Mouse (Mus musculus): Measurements from ENCODE around the gene Epb41l3. TPM values are rescaled to one million over a fixed set of nuclear protein-coding genes. Genes with fewer than 3 reads are reported as not detected.

Epb41l3 gene
- polyA plus RNA-seq, 1 experiment from 2014 or later: 16.6 TPM

DNA sequence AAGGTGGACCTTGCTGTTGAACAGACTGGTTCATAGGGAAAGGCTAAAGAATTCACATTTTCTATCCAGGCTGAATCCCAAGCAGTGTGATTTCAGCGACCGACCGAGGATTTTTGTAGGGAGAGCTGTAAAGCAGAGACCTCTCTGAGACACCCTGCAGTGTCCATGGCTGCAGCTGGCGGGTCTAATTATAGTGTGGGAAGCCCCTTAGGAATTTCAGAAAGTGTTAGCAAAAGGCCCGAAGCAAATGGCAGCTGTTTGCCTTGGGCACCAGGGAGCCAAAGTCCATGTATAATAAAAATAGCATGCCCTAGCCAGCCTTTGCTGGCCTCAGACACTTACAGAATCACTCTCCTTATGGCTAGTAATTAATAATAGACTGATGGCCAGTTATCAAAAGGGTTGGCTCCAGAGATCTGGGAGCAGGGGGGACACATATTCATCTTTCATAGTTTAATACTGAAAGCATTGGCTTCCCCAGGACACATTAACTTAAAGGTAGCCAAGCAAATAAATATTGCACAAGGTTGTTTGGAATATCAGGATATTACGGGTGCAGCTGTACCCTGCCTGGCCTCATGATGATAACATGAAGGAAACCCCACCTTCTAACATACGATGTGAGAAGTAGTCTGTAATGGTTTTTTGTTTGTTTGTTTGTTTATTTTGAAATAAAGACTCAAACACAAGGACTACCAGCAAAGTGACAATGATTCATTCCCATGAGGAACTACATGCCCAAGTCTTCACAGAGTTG lies 106.3 kb downstream of the Epb41l3 start:
- Histone ChIP-seq H3K27me3 (ENCODE audit: control insufficient read depth, insufficient read depth, low read length) (no peaks in the 10 kb centered on the region), H3K36me3 (ENCODE audit: control insufficient read depth, insufficient read depth, low read length) (no peaks in the 10 kb centered on the region), H3K9me3 (ENCODE audit: control insufficient read depth, low read length) (no peaks in the 10 kb centered on the region), H3K4me3 (ENCODE audit: low read depth, low read length) (no peak overlapping the region), H3K9ac (ENCODE audit: low read length) (no peak overlapping the region), H3K27ac (replicated peaks) (no peak overlapping the region), H3K4me1 (replicated peaks; ENCODE audit: control insufficient read depth, insufficient read depth) (0 out of 2 replicates have a peak, but pooled peaks cover 2% of the 10 kb centered on the region), H3K4me2 (replicated peaks; ENCODE audit: low read depth) (peak overlapping the region; percentile 17)
- ATAC-seq (ENCODE audit: low FRiP score, low TSS enrichment): peak; percentile 68
- no peak for TF ChIP-seq EP300 (optimal IDR thresholded peaks at IDR 0.05)
- no peak for TF ChIP-seq CTCF (IDR thresholded peaks at IDR 0.05; ENCODE audit: low read depth)
- WGBS: 34% methylated on average over 7 of the region's 7 CpGs
- DNase-seq (ENCODE audit: low spot score): no peak

DNA sequence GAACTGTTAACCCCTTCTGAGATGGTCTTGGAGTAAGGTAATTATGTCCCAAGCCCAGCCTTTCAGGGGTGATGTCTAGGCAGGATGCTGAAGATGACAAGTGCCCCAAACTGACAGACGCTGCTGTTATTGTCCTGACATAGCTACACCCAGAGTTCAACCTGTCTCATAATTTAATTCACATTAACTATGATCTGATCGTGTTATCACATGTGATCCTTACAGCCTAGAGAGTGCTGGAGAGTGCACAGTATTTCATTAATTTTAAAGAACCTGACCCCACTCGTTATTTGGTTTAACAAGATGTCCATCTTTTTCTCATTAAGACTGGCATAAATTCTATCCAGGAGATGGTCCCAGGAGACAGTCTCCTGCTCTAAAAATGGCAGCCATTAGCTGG lies 112.3 kb downstream of the Epb41l3 start:
- ATAC-seq (ENCODE audit: low FRiP score, low TSS enrichment) (no peak), DNase-seq (ENCODE audit: low spot score) (no peak)

DNA sequence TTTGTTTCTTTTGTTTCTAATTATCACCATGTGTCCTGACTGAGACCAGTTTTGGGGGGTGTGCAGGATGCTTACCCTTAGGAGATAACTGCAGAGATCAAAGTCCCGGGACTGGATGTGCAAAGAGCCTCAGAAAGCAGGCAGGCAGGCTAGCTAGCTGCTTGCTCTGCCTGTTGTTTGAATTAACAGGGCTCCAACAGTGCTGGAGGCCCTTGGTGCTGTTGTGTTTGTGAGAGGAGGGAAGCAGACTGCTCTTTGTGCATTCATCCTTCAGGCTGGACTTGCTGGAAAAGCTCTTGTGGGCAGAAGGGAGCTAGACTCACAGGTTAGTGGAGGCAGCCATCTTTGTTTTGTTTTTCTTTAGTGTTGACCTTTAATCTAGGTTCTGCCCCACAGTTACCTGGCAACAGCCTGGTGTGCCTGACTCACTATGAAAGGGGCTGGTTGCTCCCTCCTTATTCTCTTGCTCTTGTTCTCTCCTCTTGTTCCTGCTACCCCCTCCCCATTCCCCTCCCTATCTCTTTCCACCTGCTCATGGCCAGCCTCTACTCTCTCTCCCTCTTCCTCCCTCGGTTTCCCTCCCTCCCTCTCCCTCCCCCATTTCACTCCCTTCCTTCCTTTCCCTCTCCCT lies 117.5 kb downstream of the Epb41l3 start:
- H3K27ac ChIP-seq (replicated peaks): no peak overlapping the region
- H3K27me3 ChIP-seq (ENCODE audit: control insufficient read depth, insufficient read depth, low read length): no peaks in the 10 kb centered on the region
- no peaks in the 10 kb centered on the region for H3K4me1 ChIP-seq (replicated peaks; ENCODE audit: control insufficient read depth, insufficient read depth)
- H3K4me2 ChIP-seq (replicated peaks; ENCODE audit: low read depth): no peak overlapping the region
- ATAC-seq (ENCODE audit: low FRiP score, low TSS enrichment): peak; percentile 57; the same call in 1 of the 2 replicates
- peak; percentile 21 for DNase-seq (ENCODE audit: low spot score)
- H3K4me3 ChIP-seq (ENCODE audit: low read depth, low read length): no peak overlapping the region
- TF ChIP-seq EP300 (optimal IDR thresholded peaks at IDR 0.05) (no peak), CTCF (IDR thresholded peaks at IDR 0.05; ENCODE audit: low read depth) (no peak)
- no peaks in the 10 kb centered on the region for H3K9me3 ChIP-seq (ENCODE audit: control insufficient read depth, low read length)
- no peaks in the 10 kb centered on the region for H3K36me3 ChIP-seq (ENCODE audit: control insufficient read depth, insufficient read depth, low read length)
- no peak overlapping the region for H3K9ac ChIP-seq (ENCODE audit: low read length)
- 13% methylated on average over 2 of the region's 2 CpGs for WGBS

More for the DNA sequence above, 112.3 kb downstream of the Epb41l3 start:
- no peaks in the 10 kb centered on the region for H3K9me3 ChIP-seq (ENCODE audit: control insufficient read depth, low read length)
- H3K27me3 ChIP-seq (ENCODE audit: control insufficient read depth, insufficient read depth, low read length): no peaks in the 10 kb centered on the region
- TF ChIP-seq EP300 (optimal IDR thresholded peaks at IDR 0.05): no peak
- TF ChIP-seq CTCF (IDR thresholded peaks at IDR 0.05; ENCODE audit: low read depth): no peak
- no peak overlapping the region for H3K4me2 ChIP-seq (replicated peaks; ENCODE audit: low read depth)
- whole genome bisulfite sequencing: 75% methylated on average over 3 of the region's 3 CpGs
- no peaks in the 10 kb centered on the region for H3K36me3 ChIP-seq (ENCODE audit: control insufficient read depth, insufficient read depth, low read length)
- no peak overlapping the region for H3K9ac ChIP-seq (ENCODE audit: low read length)
- no peaks in the 10 kb centered on the region for H3K4me1 ChIP-seq (replicated peaks; ENCODE audit: control insufficient read depth, insufficient read depth)
- no peak overlapping the region for H3K4me3 ChIP-seq (ENCODE audit: low read depth, low read length)
- H3K27ac ChIP-seq (replicated peaks): no peak overlapping the region

DNA sequence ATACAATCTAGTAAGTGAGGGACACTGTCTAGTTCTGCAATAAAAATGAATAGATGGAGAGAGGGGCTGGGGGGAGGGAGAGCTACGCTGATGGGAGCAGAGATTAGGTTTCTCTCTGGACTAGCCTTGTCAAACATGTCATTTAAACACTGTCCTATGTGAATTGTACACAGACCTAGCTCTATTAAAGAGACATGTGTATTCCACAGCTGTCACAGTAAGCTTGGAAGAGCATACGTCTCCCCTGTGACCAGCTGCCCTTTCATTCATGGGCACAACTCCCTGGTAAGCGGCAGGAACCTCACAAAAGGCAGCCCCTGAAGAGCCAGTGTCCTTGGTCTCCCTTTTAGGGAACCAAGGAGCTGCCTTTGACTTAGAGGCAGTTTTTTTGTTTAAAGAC lies 119.1 kb downstream of the Epb41l3 start:
- TF ChIP-seq EP300 (optimal IDR thresholded peaks at IDR 0.05): no peak
- TF ChIP-seq CTCF (IDR thresholded peaks at IDR 0.05; ENCODE audit: low read depth): no peak
- no peak overlapping the region for H3K9ac ChIP-seq (ENCODE audit: low read length)
- no peaks in the 10 kb centered on the region for H3K4me1 ChIP-seq (replicated peaks; ENCODE audit: control insufficient read depth, insufficient read depth)
- no peaks in the 10 kb centered on the region for H3K9me3 ChIP-seq (ENCODE audit: control insufficient read depth, low read length)
- DNase-seq (ENCODE audit: low spot score) (no peak), ATAC-seq (ENCODE audit: low FRiP score, low TSS enrichment) (no peak)
- H3K4me3 ChIP-seq (ENCODE audit: low read depth, low read length): no peak overlapping the region
- no peak overlapping the region for H3K4me2 ChIP-seq (replicated peaks; ENCODE audit: low read depth)
- 46% methylated on average over 3 of the region's 3 CpGs for WGBS
- no peaks in the 10 kb centered on the region for H3K36me3 ChIP-seq (ENCODE audit: control insufficient read depth, insufficient read depth, low read length)
- H3K27me3 ChIP-seq (ENCODE audit: control insufficient read depth, insufficient read depth, low read length): no peaks in the 10 kb centered on the region
- no peak overlapping the region for H3K27ac ChIP-seq (replicated peaks)

DNA sequence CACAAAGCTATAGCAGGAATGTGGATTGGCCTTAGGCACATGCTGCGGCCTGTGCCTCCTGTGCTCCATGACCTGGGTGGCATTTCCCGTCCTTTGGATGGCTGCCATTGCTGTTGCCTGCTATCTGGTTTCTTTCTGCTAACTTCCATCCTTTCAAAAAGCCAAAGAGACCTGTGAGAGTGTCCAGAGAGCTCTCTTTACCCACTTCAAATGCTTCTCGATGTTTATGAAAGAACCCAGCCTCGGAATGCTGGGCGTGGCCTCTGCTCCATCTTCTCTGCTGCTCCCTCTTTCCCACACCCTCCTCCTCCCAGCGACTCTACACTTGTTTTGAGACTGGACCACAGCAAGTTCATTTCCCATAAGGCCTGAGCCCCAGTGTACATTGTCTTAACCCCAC lies 120.3 kb downstream of the Epb41l3 start:
- H3K4me2 ChIP-seq (replicated peaks; ENCODE audit: low read depth): no peak overlapping the region
- no peaks in the 10 kb centered on the region for H3K4me1 ChIP-seq (replicated peaks; ENCODE audit: control insufficient read depth, insufficient read depth)
- no peaks in the 10 kb centered on the region for H3K36me3 ChIP-seq (ENCODE audit: control insufficient read depth, insufficient read depth, low read length)
- no peaks in the 10 kb centered on the region for H3K9me3 ChIP-seq (ENCODE audit: control insufficient read depth, low read length)
- no peak overlapping the region for H3K4me3 ChIP-seq (ENCODE audit: low read depth, low read length)
- no peak overlapping the region for H3K27ac ChIP-seq (replicated peaks)
- ATAC-seq (ENCODE audit: low FRiP score, low TSS enrichment) (no peak), DNase-seq (ENCODE audit: low spot score) (no peak)
- 55% methylated on average over 6 of the region's 6 CpGs for WGBS
- H3K27me3 ChIP-seq (ENCODE audit: control insufficient read depth, insufficient read depth, low read length): no peaks in the 10 kb centered on the region
- TF ChIP-seq EP300 (optimal IDR thresholded peaks at IDR 0.05): no peak
- TF ChIP-seq CTCF (IDR thresholded peaks at IDR 0.05; ENCODE audit: low read depth): no peak
- H3K9ac ChIP-seq (ENCODE audit: low read length): no peak overlapping the region

- 86% methylated on average over 10 of the region's 10 CpGs for WGBS
- Histone ChIP-seq H3K4me1 (replicated peaks; ENCODE audit: control insufficient read depth, insufficient read depth) (no peaks in the 10 kb centered on the region), H3K27me3 (ENCODE audit: control insufficient read depth, insufficient read depth, low read length) (no peaks in the 10 kb centered on the region), H3K9ac (ENCODE audit: low read length) (no peak overlapping the region), H3K9me3 (ENCODE audit: control insufficient read depth, low read length) (no peaks in the 10 kb centered on the region), H3K4me3 (ENCODE audit: low read depth, low read length) (no peak overlapping the region), H3K36me3 (ENCODE audit: control insufficient read depth, insufficient read depth, low read length) (no peaks in the 10 kb centered on the region), H3K4me2 (replicated peaks; ENCODE audit: low read depth) (no peak overlapping the region), H3K27ac (replicated peaks) (no peak overlapping the region)
- ATAC-seq (ENCODE audit: low FRiP score, low TSS enrichment) (no peak), DNase-seq (ENCODE audit: low spot score) (no peak)
- TF ChIP-seq CTCF (IDR thresholded peaks at IDR 0.05; ENCODE audit: low read depth): no peak
- no peak for TF ChIP-seq EP300 (optimal IDR thresholded peaks at IDR 0.05)
Observed at GRCm38 (mm10) chr17:69196656-69197055, 121.2 kb downstream of the Epb41l3 start.

All from stomach, postnatal 0 days (tissue).